Comparison of ENCODE assay signal across 11 mouse cellular contexts in genomic region chr3:89870472-89871271, GRCm38 (mm10). TPM values are rescaled to one million over a fixed set of nuclear protein-coding genes. Genes with fewer than 3 reads are reported as not detected.
DNase-seq lines count a peak whose midpoint lies in the region; ATAC-seq lines count a peak whose summit lies in the region.
"Had no signal": no experiment of that assay in that cellular context is flagged by ENCODE, and none has a peak within 500 bp of the region (broad histone marks: within the 10 kb centered on the region; RNA-seq: fewer than 3 reads in every experiment).

No protein-coding gene starts in this region.

- no peak overlapping the region for H3K4me2 ChIP-seq in midbrain, embryonic 15.5 days
- H3K4me2 ChIP-seq: midbrain, embryonic 11.5 days had no signal

- no peak for ATAC-seq in erythroblast, adult 5-6 weeks (replicated peaks; ENCODE audit: low FRiP score, poor library complexity, severe bottlenecking)
- no peak for ATAC-seq in midbrain, embryonic 15.5 days (replicated peaks)

- WGBS in limb, embryonic 10.5 days, result 61% methylated on average over 22 of the region's 22 CpGs
- 80% methylated on average over 22 of the region's 22 CpGs for WGBS in midbrain, embryonic 15.5 days

- peaks cover 22% of the 10 kb centered on the region for H3K36me3 ChIP-seq in erythroblast, embryonic 14.5 days (ENCODE audit: control insufficient read depth)
- H3K36me3 ChIP-seq in limb, embryonic 10.5 days, result no peaks in the 10 kb centered on the region
- no peaks in the 10 kb centered on the region for H3K36me3 ChIP-seq in splenic B cell, adult 2 months (ENCODE audit: control insufficient read depth, insufficient read depth, low read length, poor library complexity, severe bottlenecking)
- H3K36me3 ChIP-seq in midbrain, embryonic 15.5 days (replicated peaks), result no peaks in the 10 kb centered on the region

- H3K9me3 ChIP-seq in erythroblast, embryonic 14.5 days (ENCODE audit: control insufficient read depth, low read length), result peaks cover 8% of the 10 kb centered on the region
- H3K9me3 ChIP-seq in limb, embryonic 10.5 days (replicated peaks), result no peaks in the 10 kb centered on the region
- H3K9me3 ChIP-seq in midbrain, embryonic 15.5 days, result no peaks in the 10 kb centered on the region

- peaks cover 67% of the 10 kb centered on the region for H3K4me1 ChIP-seq in erythroblast, embryonic 14.5 days (ENCODE audit: control insufficient read depth)
- peaks cover 29% of the 10 kb centered on the region for H3K4me1 ChIP-seq in limb, embryonic 10.5 days
- peaks cover 8% of the 10 kb centered on the region for H3K4me1 ChIP-seq in midbrain, embryonic 15.5 days

- peak; percentile 88 for DNase-seq in CD4-positive helper T cell, adult 2 months (ENCODE audit: low read depth, low spot score)
- peak; percentile 45 for DNase-seq in limb, embryonic 10.5 days (ENCODE audit: low spot score)
- peak; percentile 34 for DNase-seq in splenic B cell, adult 2 months (ENCODE audit: low read depth, low spot score)
- no peak for DNase-seq in cerebellum, postnatal 14 days
- no peak for DNase-seq in cerebellum, postnatal 36 days
- DNase-seq: gastrocnemius, postnatal 36 days; kidney, adult 18-20 months had no signal

- H3K27me3 ChIP-seq in erythroblast, embryonic 14.5 days (ENCODE audit: control insufficient read depth), result no peaks in the 10 kb centered on the region
- no peaks in the 10 kb centered on the region for H3K27me3 ChIP-seq in limb, embryonic 10.5 days (ENCODE audit: low read depth, poor library complexity, severe bottlenecking)
- no peaks in the 10 kb centered on the region for H3K27me3 ChIP-seq in splenic B cell, adult 2 months (ENCODE audit: control insufficient read depth, insufficient read depth, low read length, poor library complexity, severe bottlenecking)
- no peaks in the 10 kb centered on the region; the same call in 1 of the 2 replicates for H3K27me3 ChIP-seq in midbrain, embryonic 15.5 days (replicated peaks)

- peak overlapping the region; percentile 26; the same call in 1 of the 2 replicates for H3K27ac ChIP-seq in limb, embryonic 10.5 days
- H3K27ac ChIP-seq in midbrain, embryonic 15.5 days, result no peak overlapping the region

- H3K9ac ChIP-seq in midbrain, embryonic 15.5 days, result no peak overlapping the region

- H3K4me3 ChIP-seq in erythroblast, embryonic 14.5 days (replicated peaks), result peak overlapping the region; percentile 51
- no peak overlapping the region for H3K4me3 ChIP-seq in limb, embryonic 10.5 days
- no peak overlapping the region for H3K4me3 ChIP-seq in midbrain, embryonic 15.5 days

RNA-seq across cellular contexts. Expression of gene She, which starts 39.5 kb away (rescaled TPM):
- polyA plus RNA-seq in erythroblast, embryonic 14.5 days (2012), result 0.01 TPM in 1 of 2 replicates, not detected in the other
- total RNA-seq in erythroblast, adult 5-6 weeks (2015; ENCODE audit: low replicate concordance), result not detected in 2 replicates
- total RNA-seq in erythroblast, adult 5-6 weeks (2017; ENCODE audit: low replicate concordance), result 0.14 TPM in 1 of 2 replicates, not detected in the other
- 2.8 and 3.1 TPM in 2 replicates for polyA plus RNA-seq in limb, embryonic 10.5 days (2016; fragmentation: Nextera tagmentation; extraction: Ambion mirVana)
- 1.6 TPM in 2 replicates for polyA plus RNA-seq in midbrain, embryonic 15.5 days (2015; fragmentation: Nextera tagmentation; extraction: Ambion mirVana)

RNA-seq across cellular contexts. Expression of gene Il6ra, which starts 42.3 kb away (rescaled TPM):
- polyA plus RNA-seq in erythroblast, embryonic 14.5 days (2012), result 0.02 and 0.07 TPM in 2 replicates
- total RNA-seq in erythroblast, adult 5-6 weeks (2015; ENCODE audit: low replicate concordance), result 9.4 and 10.0 TPM in 2 replicates
- total RNA-seq in erythroblast, adult 5-6 weeks (2017; ENCODE audit: low replicate concordance), result 3.0 and 3.1 TPM in 2 replicates
- 0.25 and 0.38 TPM in 2 replicates for polyA plus RNA-seq in limb, embryonic 10.5 days (2016; fragmentation: Nextera tagmentation; extraction: Ambion mirVana)
- polyA plus RNA-seq in midbrain, embryonic 15.5 days (2015; fragmentation: Nextera tagmentation; extraction: Ambion mirVana), result 1.1 and 1.2 TPM in 2 replicates

Comparison
In these comparisons a context has a peak if more than half of its experiments do, and no peak if none do; other contexts are left out.
1. DNase-seq: peak in CD4-positive helper T cell, adult 2 months (single experiment), limb, embryonic 10.5 days (single experiment) and splenic B cell, adult 2 months (single experiment); none in cerebellum, postnatal 14 days (0 of 2) and cerebellum, postnatal 36 days (0 of 2).